Mouse (Mus musculus) neural tube, embryonic 13.5 days (tissue): ENCODE data around the gene Tcf7l2. TPM values are rescaled to one million over a fixed set of nuclear protein-coding genes. Genes with fewer than 3 reads are reported as not detected.

Source experiments
- ATAC-seq: fragments of 200-750 bp; cut with Nextera tagmentation; 2 replicates; pipeline ENCODE4 v1.8.0; 2017; ENCODE audit warnings: low read depth, mild to moderate bottlenecking, moderate TSS enrichment, moderate library complexity
- H3K27ac ChIP-seq: fragments of 300-500 bp; sonication (generic); replicated peaks from 2 replicates; pipeline ENCODE4 v1.5.1; 2015; ENCODE audit warnings: moderate library complexity, mild to moderate bottlenecking, inconsistent platforms
- H3K27me3 ChIP-seq: fragments of 300-500 bp; sonication (generic); 2 replicates; pipeline ENCODE4 v1.6.1; 2015; ENCODE audit warnings: mild to moderate bottlenecking, inconsistent platforms
- H3K36me3 ChIP-seq: fragments of 300-500 bp; sonication (generic); 2 replicates; pipeline ENCODE4 v1.6.1; 2015; ENCODE audit warnings: mild to moderate bottlenecking, inconsistent platforms
- H3K4me1 ChIP-seq: fragments of 300-500 bp; sonication (generic); replicated peaks from 2 replicates; pipeline ENCODE4 v1.6.1; 2015; ENCODE audit warnings: inconsistent platforms
- H3K4me2 ChIP-seq: fragments of 300-500 bp; sonication (generic); 2 replicates; pipeline ENCODE4 v1.6.1; 2015; ENCODE audit warnings: inconsistent platforms, mild to moderate bottlenecking, moderate library complexity
- H3K4me3 ChIP-seq: fragments of 300-500 bp; sonication (generic); 2 replicates; pipeline ENCODE4 v1.5.1; 2015; ENCODE audit warnings: mild to moderate bottlenecking, inconsistent platforms
- H3K9ac ChIP-seq: fragments of 300-500 bp; sonication (generic); 2 replicates; pipeline ENCODE4 v1.6.1; 2015; ENCODE audit warnings: moderate library complexity, mild to moderate bottlenecking, inconsistent platforms
- H3K9me3 ChIP-seq: fragments of 300-500 bp; sonication (generic); 2 replicates; pipeline ENCODE4 v1.6.1; 2016; ENCODE audit warnings: inconsistent platforms
- WGBS: fragments of 180-500 bp; shearing (Covaris S2); methylation state at CpG from one replicate; pipeline ENCODE4 v1.1.7; 2015; 5-methylcytosine and 5-hydroxymethylcytosine counted together
- polyA plus RNA-seq: library from polyadenylated mRNA; unstranded; fragments of >200 nt; fragmentation: Nextera tagmentation; extraction: Ambion mirVana; gene quantifications from 2 replicates; pipeline ENCODE4 v1.2.1, GENCODE M21; 2015

Tcf7l2 gene
- polyA plus RNA-seq, 1 experiment from 2014 or later = 18.4 TPM

DNA sequence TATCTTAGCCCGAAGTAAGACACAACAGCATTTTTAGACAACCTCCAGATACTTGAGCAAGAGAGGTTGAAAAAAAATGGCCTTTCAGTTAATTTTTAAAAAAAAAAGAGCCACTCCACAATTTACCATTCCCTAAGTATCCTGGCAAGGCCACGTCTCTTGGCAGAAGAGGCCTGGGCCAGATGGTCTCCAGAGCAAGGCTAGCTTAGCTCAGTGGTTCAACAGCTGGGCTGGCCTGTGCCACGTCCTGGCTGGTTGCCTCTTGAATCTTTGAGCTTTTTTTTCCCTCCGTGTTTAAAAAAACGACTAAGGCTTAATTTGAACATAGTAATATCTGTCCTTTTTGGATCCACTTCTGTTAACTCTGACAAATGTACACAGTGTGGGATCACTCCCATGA is 209.8 kb downstream of the Tcf7l2 start:
- peaks cover 20% of the 10 kb centered on the region for H3K4me1 ChIP-seq
- no peak for ATAC-seq
- H3K4me2 ChIP-seq = no peak overlapping the region
- WGBS = 80% methylated on average over 5 of the region's 5 CpGs
- no peak overlapping the region for H3K9ac ChIP-seq
- H3K4me3 ChIP-seq = no peak overlapping the region
- H3K27ac ChIP-seq = no peak overlapping the region
- H3K9me3 ChIP-seq = no peaks in the 10 kb centered on the region
- H3K36me3 ChIP-seq = no peaks in the 10 kb centered on the region
- no peaks in the 10 kb centered on the region for H3K27me3 ChIP-seq

- H3K9me3 ChIP-seq = no peaks in the 10 kb centered on the region
- H3K4me3 ChIP-seq = no peak overlapping the region
- 26% methylated on average over 3 of the region's 3 CpGs for WGBS
- peak overlapping the region; percentile 54 for H3K27ac ChIP-seq
- ATAC-seq = peak; percentile 86
- no peak overlapping the region for H3K9ac ChIP-seq
- H3K4me1 ChIP-seq = peaks cover 20% of the 10 kb centered on the region
- no peak overlapping the region for H3K4me2 ChIP-seq
- H3K36me3 ChIP-seq = no peaks in the 10 kb centered on the region
- H3K27me3 ChIP-seq = no peaks in the 10 kb centered on the region
These were observed 211.6 kb downstream of the Tcf7l2 start for GRCm38 (mm10) chr19:55953207-55953606.

DNA sequence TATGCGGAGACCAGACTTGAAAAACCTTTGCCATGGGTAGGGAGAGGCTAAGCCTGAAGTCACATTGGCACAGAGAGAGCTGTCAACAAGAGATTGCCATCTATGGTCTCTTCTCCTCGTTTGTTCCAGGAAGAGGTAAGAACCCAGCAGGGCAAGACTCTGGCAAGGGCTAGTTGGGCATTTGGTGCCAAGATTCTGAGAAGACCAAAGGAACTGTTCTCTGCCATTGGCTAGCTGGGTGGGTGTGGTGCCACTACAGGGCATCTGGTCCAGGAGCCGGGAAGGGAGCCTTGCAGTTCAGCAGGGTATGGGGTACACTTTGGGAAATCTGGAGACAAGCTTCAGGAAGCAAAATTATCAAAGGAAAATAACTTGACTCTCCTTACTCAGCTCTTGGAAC is 213.5 kb downstream of the Tcf7l2 start:
- Histone ChIP-seq H3K9ac (no peak overlapping the region), H3K9me3 (peaks cover 3% of the 10 kb centered on the region; the same call in 1 of the 2 replicates), H3K4me2 (no peak overlapping the region), H3K27me3 (no peaks in the 10 kb centered on the region), H3K4me3 (no peak overlapping the region), H3K4me1 (peaks cover 16% of the 10 kb centered on the region), H3K36me3 (no peaks in the 10 kb centered on the region), H3K27ac (no peak overlapping the region)
- no peak for ATAC-seq
- 87% methylated on average over 3 of the region's 3 CpGs for WGBS

- H3K4me1 ChIP-seq = peaks cover 16% of the 10 kb centered on the region
- no peak overlapping the region for H3K9ac ChIP-seq
- no peaks in the 10 kb centered on the region for H3K36me3 ChIP-seq
- ATAC-seq = no peak
- no peaks in the 10 kb centered on the region for H3K27me3 ChIP-seq
- 94% methylated on average over 6 of the region's 6 CpGs for WGBS
- H3K4me2 ChIP-seq = no peak overlapping the region
- peaks cover 3% of the 10 kb centered on the region; the same call in 1 of the 2 replicates for H3K9me3 ChIP-seq
- no peak overlapping the region for H3K27ac ChIP-seq
- no peak overlapping the region for H3K4me3 ChIP-seq
These were observed 215.1 kb downstream of the Tcf7l2 start for GRCm38 (mm10) chr19:55956745-55957144.

DNA sequence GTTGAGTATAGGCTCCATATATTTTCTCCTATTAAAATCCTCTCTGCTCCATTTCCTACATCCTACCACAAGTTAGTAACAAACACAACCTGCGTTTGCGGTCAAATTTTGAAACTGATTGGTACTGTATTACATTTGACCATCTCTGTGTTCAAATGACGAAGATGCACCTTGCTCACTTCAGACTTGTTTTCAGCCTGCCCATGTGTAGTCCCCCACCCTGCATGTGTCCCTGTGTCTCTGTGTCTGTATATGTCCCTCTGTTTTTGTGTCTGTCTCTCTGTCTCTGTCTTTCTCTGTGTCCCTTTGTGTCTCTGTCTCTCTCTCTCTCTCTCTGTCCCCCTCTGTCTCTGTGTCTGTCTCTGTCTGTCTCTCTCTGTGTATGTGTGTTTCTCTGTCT is 222.8 kb downstream of the Tcf7l2 start:
- H3K4me1 ChIP-seq = 0 out of 2 replicates have a peak, but pooled peaks cover 4% of the 10 kb centered on the region
- no peak overlapping the region for H3K27ac ChIP-seq
- no peak overlapping the region for H3K4me2 ChIP-seq
- no peak overlapping the region for H3K9ac ChIP-seq
- WGBS = 93% methylated on average over 3 of the region's 3 CpGs
- no peaks in the 10 kb centered on the region for H3K27me3 ChIP-seq
- ATAC-seq = no peak
- peaks cover 2% of the 10 kb centered on the region; the same call in 1 of the 2 replicates for H3K9me3 ChIP-seq
- no peaks in the 10 kb centered on the region for H3K36me3 ChIP-seq
- no peak overlapping the region for H3K4me3 ChIP-seq

- H3K4me2 ChIP-seq = no peak overlapping the region
- peaks cover 18% of the 10 kb centered on the region for H3K4me1 ChIP-seq
- H3K27me3 ChIP-seq = peaks cover 2% of the 10 kb centered on the region; the same call in 1 of the 2 replicates
- no peak overlapping the region for H3K27ac ChIP-seq
- no peaks in the 10 kb centered on the region for H3K36me3 ChIP-seq
- H3K9me3 ChIP-seq = no peaks in the 10 kb centered on the region
- no peak for ATAC-seq
- H3K9ac ChIP-seq = no peak overlapping the region
- no peak overlapping the region for H3K4me3 ChIP-seq
- WGBS = 46% methylated on average over 7 of the region's 7 CpGs
These were observed 224.4 kb downstream of the Tcf7l2 start for GRCm38 (mm10) chr19:55966066-55966465.

DNA sequence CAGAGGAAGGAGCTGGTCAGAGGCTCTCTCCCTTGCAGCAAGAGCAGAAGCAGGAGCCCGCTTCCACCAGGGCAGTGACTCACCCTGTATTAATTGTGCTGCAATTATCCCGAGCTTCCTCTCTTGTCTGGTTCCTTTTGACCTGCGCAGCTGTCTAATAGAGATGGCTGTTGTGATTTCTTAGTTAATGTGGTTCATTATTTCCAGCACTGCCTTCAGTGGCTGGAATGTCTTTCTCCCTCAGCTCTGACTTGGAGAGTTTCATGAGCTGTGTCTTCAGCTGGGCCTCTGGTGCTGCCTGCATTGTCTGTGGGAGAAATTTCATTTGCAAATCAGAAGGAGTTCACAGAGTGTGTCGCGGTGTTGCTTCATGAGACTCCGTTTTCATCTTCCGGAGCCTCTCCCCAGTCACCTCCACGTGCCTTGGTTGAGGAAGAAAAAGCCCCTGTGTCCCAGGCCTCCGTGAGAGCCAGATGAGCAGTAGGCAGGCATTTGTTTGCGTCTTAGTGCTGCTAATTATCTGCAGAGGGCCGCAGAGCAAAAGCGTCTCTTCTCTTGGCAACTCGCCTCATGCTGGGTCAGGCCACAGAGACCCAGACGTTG is 228.4 kb downstream of the Tcf7l2 start:
- Histone ChIP-seq H3K9ac (0 out of 2 replicates have a peak overlapping the region, but pooled peaks have one; percentile 27), H3K4me3 (no peak overlapping the region), H3K4me1 (peaks cover 18% of the 10 kb centered on the region), H3K27me3 (peaks cover 8% of the 10 kb centered on the region; the same call in 1 of the 2 replicates), H3K36me3 (no peaks in the 10 kb centered on the region), H3K4me2 (no peak overlapping the region), H3K27ac (peak overlapping the region; percentile 10; the same call in 1 of the 2 replicates), H3K9me3 (no peaks in the 10 kb centered on the region)
- WGBS = 8% methylated on average over 14 of the region's 14 CpGs
- no peak for ATAC-seq

DNA sequence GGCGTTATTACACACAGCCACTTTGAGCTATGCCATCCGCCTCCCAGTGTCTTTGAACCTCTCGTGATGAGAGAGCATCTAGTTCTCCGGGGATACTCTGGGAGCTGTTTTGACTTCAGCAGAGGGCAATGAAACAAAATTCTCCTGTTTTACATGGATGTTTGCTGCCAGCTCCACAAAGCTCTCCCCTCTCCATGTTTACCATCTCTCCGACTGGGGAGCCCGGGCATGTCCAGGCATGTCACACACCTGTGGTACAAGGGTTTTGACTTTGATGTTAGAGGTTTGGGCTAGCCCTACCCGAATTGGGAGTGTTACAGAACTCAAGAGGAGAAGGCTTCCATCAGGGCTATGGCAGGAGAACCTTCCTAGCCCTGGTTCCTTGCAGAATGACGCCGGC is 234.5 kb downstream of the Tcf7l2 start:
- no peak for ATAC-seq
- Histone ChIP-seq H3K4me3 (no peak overlapping the region), H3K9me3 (0 out of 2 replicates have a peak, but pooled peaks cover 5% of the 10 kb centered on the region), H3K27me3 (peaks cover 5% of the 10 kb centered on the region; the same call in 1 of the 2 replicates), H3K4me1 (no peaks in the 10 kb centered on the region; the same call in 1 of the 2 replicates), H3K27ac (no peak overlapping the region), H3K9ac (no peak overlapping the region), H3K36me3 (no peaks in the 10 kb centered on the region), H3K4me2 (no peak overlapping the region)
- WGBS = 90% methylated on average over 9 of the region's 9 CpGs
